Mouse (Mus musculus): ENCODE data around the gene Camk1. TPM values are rescaled to one million over a fixed set of nuclear protein-coding genes. Genes with fewer than 3 reads are reported as not detected.

Gene Camk1
- polyA plus RNA-seq, 1 experiment, result 22.6 TPM

- Histone ChIP-seq H3K4me1 (ENCODE audit: control insufficient read depth, insufficient read depth, insufficient read length) (peaks cover 3% of the 10 kb centered on the region; the same call in 1 of the 2 replicates), H3K4me3 (ENCODE audit: extremely low read depth, insufficient read depth, insufficient read length) (no peak overlapping the region), H3K27me3 (ENCODE audit: control insufficient read depth, insufficient read depth, low read length) (peaks cover 6% of the 10 kb centered on the region), H3K36me3 (ENCODE audit: control insufficient read depth, insufficient read depth, low read length) (no peaks in the 10 kb centered on the region), H3K27ac (ENCODE audit: insufficient read depth, low read length) (no peak overlapping the region)
- no peak for DNase-seq (ENCODE audit: low read depth in 1 of 2, low spot score in 2 of 2)
- TF ChIP-seq POLR2A (IDR thresholded peaks at IDR 0.05; ENCODE audit: low read depth, low read length) (no peak), CTCF (IDR thresholded peaks at IDR 0.05; ENCODE audit: extremely low read depth, insufficient read depth, insufficient read length, insufficient replicate concordance) (no peak)
- 75% methylated on average over 1 of the region's 1 CpGs for WGBS
Observed at GRCm38 (mm10) chr6:113286316-113286715, 57.5 kb downstream of the Camk1 start.

- Histone ChIP-seq H3K4me3 (ENCODE audit: extremely low read depth, insufficient read depth, insufficient read length) (no peak overlapping the region), H3K27me3 (ENCODE audit: control insufficient read depth, insufficient read depth, low read length) (peaks cover 6% of the 10 kb centered on the region), H3K27ac (ENCODE audit: insufficient read depth, low read length) (no peak overlapping the region), H3K4me1 (ENCODE audit: control insufficient read depth, insufficient read depth, insufficient read length) (peaks cover 3% of the 10 kb centered on the region; the same call in 1 of the 2 replicates), H3K36me3 (ENCODE audit: control insufficient read depth, insufficient read depth, low read length) (peaks cover 4% of the 10 kb centered on the region)
- 53% methylated on average over 3 of the region's 3 CpGs for WGBS
- DNase-seq (ENCODE audit: low read depth in 1 of 2, low spot score in 2 of 2), result no peak
- TF ChIP-seq POLR2A (IDR thresholded peaks at IDR 0.05; ENCODE audit: low read depth, low read length) (no peak), CTCF (IDR thresholded peaks at IDR 0.05; ENCODE audit: extremely low read depth, insufficient read depth, insufficient read length, insufficient replicate concordance) (no peak)
Observed at GRCm38 (mm10) chr6:113284931-113285330, 58.9 kb downstream of the Camk1 start.

Other genes starting within 250 kb of the Camk1 start
- 0.06 and 0.08 TPM in 2 replicates for gene Lhfpl4, start 148.6 kb downstream of the Camk1 start, polyA plus RNA-seq (2012; rRNA removed)
- gene Mtmr14, start 106.1 kb downstream of the Camk1 start, polyA plus RNA-seq (2012; rRNA removed), result 47.4 and 64.4 TPM in 2 replicates
- 0.13 and 0.23 TPM in 2 replicates for gene Cpne9, start 61.7 kb downstream of the Camk1 start, polyA plus RNA-seq (2012; rRNA removed)
- gene Brpf1, start 36.8 kb downstream of the Camk1 start, polyA plus RNA-seq (2012; rRNA removed), result 24.2 and 26.3 TPM in 2 replicates
- gene Ogg1, start 17.0 kb downstream of the Camk1 start, polyA plus RNA-seq (2012; rRNA removed), result 13.0 and 14.8 TPM in 2 replicates
- 17.1 and 22.1 TPM in 2 replicates for gene Tada3, start 33.9 kb upstream of the Camk1 start, polyA plus RNA-seq (2012; rRNA removed)
- 87.2 and 94.8 TPM in 2 replicates for gene Arpc4, start 34.1 kb upstream of the Camk1 start, polyA plus RNA-seq (2012; rRNA removed)
- 20.9 and 21.2 TPM in 2 replicates for gene Ttll3, start 45.3 kb upstream of the Camk1 start, polyA plus RNA-seq (2012; rRNA removed)
- gene Rpusd3, start 75.4 kb upstream of the Camk1 start, polyA plus RNA-seq (2012; rRNA removed), result 29.2 and 53.2 TPM in 2 replicates
- 4.7 and 7.8 TPM in 2 replicates for gene Cidec, start 91.8 kb upstream of the Camk1 start, polyA plus RNA-seq (2012; rRNA removed)
- gene Jagn1, start 98.6 kb upstream of the Camk1 start, polyA plus RNA-seq (2012; rRNA removed), result 32.2 and 33.6 TPM in 2 replicates
- 0.61 and 1.3 TPM in 2 replicates for gene Il17re, start 114.5 kb upstream of the Camk1 start, polyA plus RNA-seq (2012; rRNA removed)
- gene Il17rc, start 127.4 kb upstream of the Camk1 start, polyA plus RNA-seq (2012; rRNA removed), result 10.9 and 12.4 TPM in 2 replicates
- 7.8 and 8.4 TPM in 2 replicates for gene Creld1, start 139.3 kb upstream of the Camk1 start, polyA plus RNA-seq (2012; rRNA removed)
- 0.04 TPM in 2 replicates for gene Prrt3, start 157.9 kb upstream of the Camk1 start, polyA plus RNA-seq (2012; rRNA removed)
- 18.2 and 20.0 TPM in 2 replicates for gene Emc3, start 187.7 kb upstream of the Camk1 start, polyA plus RNA-seq (2012; rRNA removed)
- 2.3 and 2.8 TPM in 2 replicates for gene Fancd2, start 187.7 kb upstream of the Camk1 start, polyA plus RNA-seq (2012; rRNA removed)

Data from spleen, adult 2 months (tissue).